Mouse (Mus musculus) heart, embryonic 12.5 days (tissue): Measurements from ENCODE around the gene Tenm4. TPM values are rescaled to one million over a fixed set of nuclear protein-coding genes. Genes with fewer than 3 reads are reported as not detected.

ENCODE experiments used
- ATAC-seq: fragments of 200-750 bp; cut with Nextera tagmentation; 2 replicates; pipeline ENCODE4 v1.8.0; 2017; ENCODE audit warnings: moderate TSS enrichment, moderate library complexity; ENCODE audit not compliant: insufficient number of reproducible peaks, low FRiP score
- H3K27ac ChIP-seq: fragments of 300-500 bp; sonication (generic); 2 replicates; pipeline ENCODE4 v1.5.1; 2016; ENCODE audit warnings: mild to moderate bottlenecking, moderate library complexity; ENCODE audit not compliant: poor library complexity, severe bottlenecking
- H3K27me3 ChIP-seq: fragments of 300-500 bp; sonication (generic); replicated peaks from 2 replicates; pipeline ENCODE4 v1.6.1; 2016; ENCODE audit warnings: mild to moderate bottlenecking, moderate library complexity
- H3K36me3 ChIP-seq: fragments of 300-500 bp; sonication (generic); 2 replicates; pipeline ENCODE4 v1.6.1; 2016; ENCODE audit warnings: mild to moderate bottlenecking, moderate library complexity
- H3K4me1 ChIP-seq: fragments of 300-500 bp; sonication (generic); replicated peaks from 2 replicates; pipeline ENCODE4 v1.6.1; 2016; ENCODE audit warnings: mild to moderate bottlenecking
- H3K4me2 ChIP-seq: fragments of 300-500 bp; sonication (generic); 2 replicates; pipeline ENCODE4 v1.6.1; 2016; ENCODE audit warnings: mild to moderate bottlenecking, moderate library complexity
- H3K4me3 ChIP-seq: fragments of 300-500 bp; sonication (generic); 2 replicates; pipeline ENCODE4 v1.5.1; 2016; ENCODE audit warnings: mild to moderate bottlenecking
- H3K9ac ChIP-seq: fragments of 300-500 bp; sonication (generic); 2 replicates; pipeline ENCODE4 v1.6.1; 2016; ENCODE audit warnings: mild to moderate bottlenecking, moderate library complexity
- H3K9me3 ChIP-seq: fragments of 300-500 bp; sonication (generic); replicated peaks from 2 replicates; pipeline ENCODE4 v1.6.1; 2016; ENCODE audit warnings: mild to moderate bottlenecking, moderate library complexity
- WGBS: fragments of 180-500 bp; shearing (Covaris S2); methylation state at CpG from one replicate; pipeline ENCODE4 v1.1.7; 2016; 5-methylcytosine and 5-hydroxymethylcytosine counted together
- polyA plus RNA-seq: library from polyadenylated mRNA; unstranded; fragments of >200 nt; fragmentation: Nextera tagmentation; extraction: Ambion mirVana; gene quantifications from 2 replicates; pipeline ENCODE4 v1.2.1, GENCODE M21; 2016

The Tenm4 gene
- polyA plus RNA-seq, 1 experiment from 2014 or later: 10.2 TPM

DNA sequence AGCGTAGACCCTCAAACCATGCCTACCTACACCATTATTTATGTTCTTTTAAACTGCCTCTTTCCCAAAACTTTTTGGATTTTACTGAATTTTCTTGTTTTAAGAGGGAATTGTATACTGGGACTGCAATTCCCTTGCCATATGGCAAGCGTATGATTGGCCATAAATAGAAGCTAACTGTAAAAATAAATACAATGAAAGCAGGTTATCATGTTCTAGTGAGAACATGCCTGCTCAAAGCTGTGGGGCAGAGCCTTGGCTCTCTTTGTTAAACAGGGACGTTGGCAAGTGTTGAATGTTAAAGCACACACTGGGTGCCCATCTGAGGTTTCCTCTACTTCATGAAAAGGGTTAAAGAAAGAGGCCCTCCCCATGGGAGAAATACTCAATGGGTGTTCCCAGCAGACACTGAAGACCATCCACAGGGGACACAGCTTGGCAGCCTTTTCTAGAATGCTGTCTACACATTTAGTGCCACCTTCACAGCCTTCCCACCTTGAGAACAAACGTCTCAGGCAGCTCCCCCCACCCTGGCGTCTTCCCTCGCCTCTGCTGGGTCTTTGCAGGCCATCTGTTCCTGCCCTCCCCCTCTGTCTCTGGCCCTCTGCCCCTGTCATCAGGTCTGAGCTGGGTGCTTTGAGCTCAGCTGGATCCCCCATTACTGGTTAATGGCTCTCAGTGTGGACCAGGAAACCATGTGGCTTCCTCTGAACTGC lies 480.7 kb downstream of the Tenm4 start:
- no peak overlapping the region for H3K4me3 ChIP-seq
- no peak for ATAC-seq
- H3K36me3 ChIP-seq: no peaks in the 10 kb centered on the region
- H3K9me3 ChIP-seq: no peaks in the 10 kb centered on the region
- H3K4me2 ChIP-seq: no peak overlapping the region
- peaks cover 85% of the 10 kb centered on the region for H3K27me3 ChIP-seq
- 29% methylated on average over 6 of the region's 6 CpGs for WGBS
- H3K4me1 ChIP-seq: peaks cover 66% of the 10 kb centered on the region
- H3K27ac ChIP-seq: no peak overlapping the region
- H3K9ac ChIP-seq: no peak overlapping the region

DNA sequence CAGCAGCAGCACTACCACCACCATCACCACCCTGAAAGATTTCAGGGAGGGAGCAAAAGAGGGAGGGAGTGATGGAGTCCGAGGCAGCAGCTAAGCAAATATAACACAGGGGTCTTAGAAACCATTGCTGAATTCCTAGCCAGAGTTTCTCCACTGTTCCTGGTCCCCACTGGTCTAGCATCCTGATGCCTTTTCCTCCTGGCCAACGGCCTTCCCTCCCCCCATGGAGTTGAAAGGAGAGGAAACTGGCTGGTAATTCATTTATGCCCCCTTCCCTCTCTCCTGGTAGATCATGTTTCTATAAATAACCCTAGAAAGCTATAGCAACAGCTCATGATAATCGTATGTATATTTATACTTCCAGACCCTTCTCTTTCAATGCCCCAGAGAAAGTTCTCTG lies 481.8 kb downstream of the Tenm4 start:
- no peak overlapping the region; the same call in 1 of the 2 replicates for H3K4me2 ChIP-seq
- H3K27me3 ChIP-seq: peaks cover 76% of the 10 kb centered on the region
- H3K4me1 ChIP-seq: peaks cover 66% of the 10 kb centered on the region
- 11% methylated on average over 3 of the region's 3 CpGs for WGBS
- H3K27ac ChIP-seq: no peak overlapping the region
- no peak overlapping the region for H3K9ac ChIP-seq
- no peaks in the 10 kb centered on the region for H3K36me3 ChIP-seq
- ATAC-seq: no peak
- no peak overlapping the region for H3K4me3 ChIP-seq
- no peaks in the 10 kb centered on the region for H3K9me3 ChIP-seq

DNA sequence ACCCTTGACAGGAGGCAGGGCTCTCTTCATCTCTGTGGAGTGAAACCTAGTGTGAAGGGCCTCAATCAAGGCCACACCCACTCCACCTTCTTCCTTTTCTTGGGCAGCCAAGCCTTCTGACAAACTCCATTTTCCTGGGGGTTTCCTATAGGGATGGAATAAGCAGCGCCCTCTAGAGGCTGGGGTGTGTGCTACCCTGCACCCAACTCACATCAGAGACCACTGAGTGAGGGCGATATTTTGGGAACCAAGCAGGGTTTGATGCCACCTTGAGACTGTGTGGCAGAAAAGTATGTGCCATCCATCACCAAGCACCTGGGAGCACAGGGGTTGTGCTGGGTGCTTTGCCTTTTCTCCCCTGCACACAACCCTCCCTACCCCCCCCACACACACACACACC lies 483.2 kb downstream of the Tenm4 start:
- H3K27ac ChIP-seq: no peak overlapping the region
- H3K27me3 ChIP-seq: peaks cover 76% of the 10 kb centered on the region
- no peak for ATAC-seq
- peaks cover 63% of the 10 kb centered on the region for H3K4me1 ChIP-seq
- WGBS: 54% methylated on average over 2 of the region's 2 CpGs
- no peaks in the 10 kb centered on the region for H3K9me3 ChIP-seq
- H3K4me3 ChIP-seq: no peak overlapping the region
- no peak overlapping the region for H3K9ac ChIP-seq
- H3K36me3 ChIP-seq: no peaks in the 10 kb centered on the region
- H3K4me2 ChIP-seq: no peak overlapping the region

DNA sequence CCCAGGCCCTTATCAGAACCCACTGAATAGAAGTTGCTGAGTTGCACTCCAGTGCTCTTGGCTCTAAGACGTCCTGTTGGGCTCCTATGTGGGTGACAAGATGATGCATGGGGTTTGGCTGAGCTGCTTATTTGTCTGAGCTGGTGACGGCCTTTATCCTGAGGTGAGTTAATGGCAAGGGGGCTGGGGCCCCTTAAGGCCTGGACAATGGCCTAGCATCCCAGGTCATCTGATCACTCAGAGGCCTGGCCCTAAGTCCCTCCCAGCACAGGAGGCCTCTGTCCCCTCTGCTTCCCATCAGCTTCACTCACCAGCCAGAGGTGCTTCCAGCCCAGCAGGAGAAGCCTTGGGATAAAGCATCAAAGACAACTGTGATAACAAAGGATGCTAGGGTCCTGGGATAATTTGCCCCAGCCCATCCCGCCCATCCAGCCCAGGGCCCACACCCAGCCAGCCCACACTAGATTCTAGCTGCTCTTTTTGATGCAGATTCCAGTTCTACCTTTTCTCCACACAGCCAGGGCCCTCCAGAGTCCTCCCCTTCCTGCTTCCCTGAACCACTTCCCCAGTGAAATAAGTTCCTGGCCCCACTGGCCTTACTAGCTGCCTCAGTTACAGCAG lies 484.2 kb downstream of the Tenm4 start:
- H3K4me2 ChIP-seq: no peak overlapping the region
- H3K9ac ChIP-seq: no peak overlapping the region
- no peaks in the 10 kb centered on the region for H3K9me3 ChIP-seq
- no peaks in the 10 kb centered on the region for H3K36me3 ChIP-seq
- peaks cover 76% of the 10 kb centered on the region for H3K27me3 ChIP-seq
- H3K27ac ChIP-seq: no peak overlapping the region
- no peak overlapping the region for H3K4me3 ChIP-seq
- no peak for ATAC-seq
- 30% methylated on average over 3 of the region's 3 CpGs for WGBS
- H3K4me1 ChIP-seq: peaks cover 70% of the 10 kb centered on the region

DNA sequence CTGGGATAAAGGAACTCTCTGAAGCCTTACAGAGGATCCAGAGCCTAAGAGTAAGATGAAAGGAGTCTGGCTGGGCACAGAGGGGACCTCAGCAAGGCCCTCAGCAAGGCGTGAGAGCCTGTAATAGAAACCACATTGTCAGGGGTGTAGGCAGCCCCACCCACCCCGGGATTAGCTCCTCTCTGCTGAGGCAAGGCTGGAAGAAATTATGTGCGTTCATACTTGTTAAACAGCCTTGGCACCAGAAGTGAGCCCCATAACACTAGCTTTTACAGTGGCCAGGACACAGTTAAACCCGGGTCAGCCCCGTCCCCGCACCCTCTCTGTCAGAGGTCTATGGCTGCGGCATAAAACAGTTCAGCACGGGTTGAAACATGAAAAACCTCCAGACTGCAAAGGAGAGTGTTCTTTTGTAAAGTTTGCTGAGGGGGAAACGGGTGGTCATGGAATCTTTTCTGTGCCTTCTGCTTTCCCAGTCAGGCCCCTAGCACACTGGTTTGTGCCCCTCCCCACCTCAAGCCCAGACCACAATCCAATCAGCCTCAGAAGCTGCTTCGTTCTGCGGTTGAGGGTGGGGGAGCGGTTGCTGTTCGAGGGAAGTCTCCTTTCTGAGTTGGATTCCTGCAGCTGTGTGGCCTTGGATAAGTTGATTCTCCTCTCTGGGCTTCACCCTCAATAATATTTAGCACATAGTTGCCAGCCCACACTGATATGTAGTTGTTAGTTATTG lies 486.2 kb downstream of the Tenm4 start:
- WGBS: 22% methylated on average over 13 of the region's 13 CpGs
- no peak overlapping the region for H3K4me3 ChIP-seq
- H3K36me3 ChIP-seq: no peaks in the 10 kb centered on the region
- peaks cover 62% of the 10 kb centered on the region for H3K27me3 ChIP-seq
- no peak for ATAC-seq
- H3K9ac ChIP-seq: peak overlapping the region; percentile 27; the same call in 1 of the 2 replicates
- peaks cover 76% of the 10 kb centered on the region for H3K4me1 ChIP-seq
- no peaks in the 10 kb centered on the region for H3K9me3 ChIP-seq
- peak overlapping the region; percentile 40; the same call in 1 of the 2 replicates for H3K27ac ChIP-seq
- H3K4me2 ChIP-seq: 0 out of 2 replicates have a peak overlapping the region, but pooled peaks have one; percentile 5

DNA sequence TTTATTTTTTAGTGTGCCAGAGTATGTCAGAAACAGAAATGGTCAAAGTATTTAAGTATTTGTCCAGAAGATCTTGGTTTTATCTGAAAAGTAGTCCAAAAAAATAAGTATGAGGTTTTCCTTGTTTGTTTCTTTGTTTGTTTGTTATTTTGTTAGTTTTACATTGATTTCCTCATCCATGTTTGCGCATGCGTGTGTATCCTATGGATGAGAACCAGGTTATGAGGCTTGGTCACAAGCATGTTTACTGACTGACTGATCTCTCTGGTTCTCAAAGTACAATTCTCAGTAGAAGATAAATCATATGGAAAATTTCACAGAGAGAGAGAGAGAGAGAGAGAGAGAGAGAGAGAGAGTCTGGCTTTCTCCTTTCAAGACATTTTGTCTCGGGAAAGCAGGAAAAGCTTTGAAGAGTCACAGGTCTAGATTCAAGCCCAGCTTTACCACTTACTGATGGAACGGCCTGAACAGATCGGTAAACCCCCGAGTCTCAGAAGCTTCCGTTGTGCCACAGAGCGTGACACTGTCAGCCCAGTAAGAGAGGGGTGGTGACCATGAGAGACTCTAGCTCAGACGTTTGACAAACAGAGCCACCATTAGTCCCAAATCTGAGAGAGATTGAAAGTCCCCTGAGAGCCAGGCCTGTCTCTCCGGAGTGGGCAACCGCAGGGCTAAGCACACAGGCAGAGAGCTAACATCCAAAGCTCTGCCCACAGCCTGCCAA lies 487.0 kb downstream of the Tenm4 start:
- no peaks in the 10 kb centered on the region for H3K36me3 ChIP-seq
- no peak overlapping the region for H3K4me3 ChIP-seq
- H3K9ac ChIP-seq: no peak overlapping the region
- no peaks in the 10 kb centered on the region for H3K9me3 ChIP-seq
- ATAC-seq: no peak
- H3K4me2 ChIP-seq: no peak overlapping the region
- 59% methylated on average over 11 of the region's 11 CpGs for WGBS
- H3K4me1 ChIP-seq: peaks cover 73% of the 10 kb centered on the region
- H3K27me3 ChIP-seq: peaks cover 61% of the 10 kb centered on the region
- H3K27ac ChIP-seq: no peak overlapping the region

DNA sequence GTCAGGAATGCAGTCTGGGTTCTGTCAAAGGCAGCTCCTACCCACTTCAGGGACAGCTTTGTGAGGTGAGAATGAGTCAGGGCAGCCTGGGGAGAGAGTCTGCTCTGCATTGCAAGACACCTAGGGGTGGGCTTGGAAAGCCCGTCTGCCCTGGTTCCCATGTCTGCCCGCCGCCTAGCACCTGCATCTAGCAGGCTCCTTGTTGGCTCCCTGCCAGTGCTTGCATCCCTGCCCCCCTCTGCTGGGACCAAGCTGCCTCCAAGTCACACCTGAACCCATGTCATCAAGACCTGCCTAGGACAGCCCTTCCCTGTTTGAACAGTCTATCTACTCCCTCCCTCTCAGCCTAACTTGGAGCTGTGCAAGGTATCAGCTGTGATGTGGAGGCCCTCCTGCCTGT lies 489.9 kb downstream of the Tenm4 start:
- no peaks in the 10 kb centered on the region for H3K36me3 ChIP-seq
- WGBS: 24% methylated on average over 3 of the region's 3 CpGs
- H3K4me3 ChIP-seq: no peak overlapping the region
- H3K4me2 ChIP-seq: peak overlapping the region; percentile 24
- peaks cover 57% of the 10 kb centered on the region for H3K27me3 ChIP-seq
- peak; percentile 75 for ATAC-seq
- H3K4me1 ChIP-seq: peaks cover 55% of the 10 kb centered on the region
- H3K27ac ChIP-seq: 0 out of 2 replicates have a peak overlapping the region, but pooled peaks have one; percentile 11
- no peak overlapping the region for H3K9ac ChIP-seq
- H3K9me3 ChIP-seq: no peaks in the 10 kb centered on the region

DNA sequence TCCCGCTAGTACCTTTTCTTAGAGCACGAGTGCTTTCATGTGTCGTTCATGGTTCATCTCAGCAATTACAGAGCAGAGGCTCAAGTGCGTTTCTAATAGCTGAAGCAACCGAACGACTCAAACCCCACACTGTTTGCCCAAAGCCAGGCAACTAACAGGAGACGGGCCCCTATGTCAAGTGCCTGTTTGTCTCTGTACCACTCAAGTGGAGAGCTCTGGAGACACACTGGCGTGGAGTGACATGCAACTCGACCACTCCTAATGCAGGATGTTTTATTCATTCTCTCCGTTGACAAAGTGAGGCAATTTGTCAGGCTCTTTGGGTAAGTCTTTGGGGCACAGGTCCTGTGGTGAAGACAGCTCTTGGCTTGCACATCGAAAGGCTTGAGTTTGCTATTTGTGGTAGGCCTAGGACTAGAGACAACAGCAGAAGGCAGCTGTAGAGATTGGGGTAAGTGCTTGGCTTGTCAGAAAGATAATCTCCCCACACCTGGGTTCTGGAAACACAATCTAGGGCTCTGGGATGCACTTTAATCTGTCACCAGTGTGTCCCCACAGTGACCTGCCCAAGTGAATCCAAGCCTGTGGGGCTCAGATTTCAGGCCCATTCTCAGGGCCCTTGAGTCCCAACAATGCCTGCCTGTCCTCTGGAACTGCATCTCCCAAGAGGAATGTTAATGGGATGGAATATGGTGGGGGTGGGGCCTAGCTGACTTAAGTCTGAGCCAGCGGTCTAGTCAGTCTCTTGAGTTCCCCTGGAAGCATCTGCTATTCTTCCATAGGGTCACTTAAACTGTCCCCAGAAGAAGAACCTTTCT lies 490.5 kb downstream of the Tenm4 start:
- no peaks in the 10 kb centered on the region for H3K36me3 ChIP-seq
- peaks cover 49% of the 10 kb centered on the region for H3K4me1 ChIP-seq
- ATAC-seq: peak; percentile 69
- H3K9me3 ChIP-seq: no peaks in the 10 kb centered on the region
- no peak overlapping the region for H3K4me3 ChIP-seq
- WGBS: 31% methylated on average over 12 of the region's 12 CpGs
- peak overlapping the region; percentile 24 for H3K4me2 ChIP-seq
- peaks cover 55% of the 10 kb centered on the region for H3K27me3 ChIP-seq
- 0 out of 2 replicates have a peak overlapping the region, but pooled peaks have one; percentile 11 for H3K27ac ChIP-seq
- H3K9ac ChIP-seq: no peak overlapping the region

DNA sequence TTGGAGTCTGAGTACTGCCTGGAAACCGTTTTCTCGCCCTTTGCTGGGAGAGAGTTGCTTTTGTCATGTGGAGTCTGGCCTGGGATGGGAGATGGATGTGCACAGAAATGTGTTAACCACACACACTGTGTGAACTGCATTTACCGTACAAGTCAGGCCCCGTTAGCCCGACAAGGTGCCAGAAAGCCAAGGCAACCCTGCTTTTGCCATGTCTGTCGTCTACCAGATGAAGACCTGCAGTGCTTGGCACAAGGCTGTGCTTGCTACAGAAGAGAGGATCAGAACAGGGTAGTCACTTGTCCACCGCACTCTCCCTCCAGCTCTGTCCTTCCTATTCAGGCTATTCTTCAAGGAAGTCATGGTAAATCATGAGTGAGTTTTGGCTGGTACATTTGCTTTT lies 492.3 kb downstream of the Tenm4 start:
- Histone ChIP-seq H3K9me3 (no peaks in the 10 kb centered on the region), H3K4me3 (no peak overlapping the region), H3K36me3 (no peaks in the 10 kb centered on the region), H3K27me3 (peaks cover 69% of the 10 kb centered on the region), H3K27ac (no peak overlapping the region), H3K9ac (no peak overlapping the region), H3K4me2 (no peak overlapping the region), H3K4me1 (peaks cover 37% of the 10 kb centered on the region)
- ATAC-seq: no peak
- 78% methylated on average over 7 of the region's 7 CpGs for WGBS

DNA sequence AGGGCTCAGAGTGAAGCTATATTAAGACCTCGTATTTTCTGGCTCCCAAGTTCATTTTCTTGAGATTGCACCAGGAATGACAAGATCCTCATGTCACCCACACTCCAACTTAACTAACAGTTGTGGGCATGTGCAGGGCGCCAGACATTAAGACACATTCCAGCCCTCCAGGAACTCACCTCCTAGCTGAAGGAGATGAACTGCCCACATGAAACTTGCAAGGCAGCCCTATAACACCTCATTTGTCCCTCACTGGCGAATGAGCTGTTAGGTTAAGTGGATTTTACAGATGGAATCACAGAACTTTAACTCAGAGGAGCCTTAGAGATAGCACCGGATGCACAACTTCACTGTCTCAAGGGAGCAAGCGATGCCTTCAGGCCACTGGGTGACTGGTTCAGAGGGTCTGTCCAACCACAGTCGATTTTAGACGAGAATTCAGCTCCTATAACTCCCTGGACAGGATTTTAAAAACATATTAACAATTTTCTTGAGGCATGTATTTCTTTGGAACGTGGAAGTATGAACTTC lies 495.4 kb downstream of the Tenm4 start:
- peaks cover 25% of the 10 kb centered on the region for H3K4me1 ChIP-seq
- peaks cover 75% of the 10 kb centered on the region for H3K27me3 ChIP-seq
- WGBS: 67% methylated on average over 8 of the region's 8 CpGs

More for the DNA sequence above, 495.4 kb downstream of the Tenm4 start:
- Histone ChIP-seq H3K4me3 (no peak overlapping the region), H3K9me3 (no peaks in the 10 kb centered on the region), H3K9ac (no peak overlapping the region), H3K36me3 (no peaks in the 10 kb centered on the region), H3K4me2 (no peak overlapping the region), H3K27ac (no peak overlapping the region)
- no peak for ATAC-seq
